ENCODE assay signal across 8 mouse cellular contexts in genomic region chr13:3477997-3478728, GRCm38 (mm10). TPM values are rescaled to one million over a fixed set of nuclear protein-coding genes. Genes with fewer than 3 reads are reported as not detected.
DNase-seq lines count a peak whose midpoint lies in the region; ATAC-seq and TF ChIP-seq lines count a peak whose summit lies in the region.

No protein-coding gene starts in this region.

- intact Hi-C loops in heart, postnatal 36 days (cut with DNase I), result no loop called here

- H3K9me3 ChIP-seq in liver, postnatal 0 days (ENCODE audit: low read length), result no peaks in the 10 kb centered on the region
- no peaks in the 10 kb centered on the region for H3K9me3 ChIP-seq in neural tube, embryonic 15.5 days (replicated peaks)

- no peak overlapping the region for H3K27ac ChIP-seq in liver, postnatal 0 days (ENCODE audit: low read depth)
- H3K27ac ChIP-seq in neural tube, embryonic 15.5 days (replicated peaks), result no peak overlapping the region; the same call in 1 of the 2 replicates

- no peaks in the 10 kb centered on the region for H3K27me3 ChIP-seq in liver, postnatal 0 days (ENCODE audit: insufficient read depth, low read length)
- H3K27me3 ChIP-seq in neural tube, embryonic 15.5 days (replicated peaks), result no peaks in the 10 kb centered on the region

- H3K9ac ChIP-seq in liver, postnatal 0 days (replicated peaks), result peak overlapping the region; percentile 42
- peak overlapping the region; percentile 60 for H3K9ac ChIP-seq in neural tube, embryonic 15.5 days (replicated peaks)

- H3K4me1 ChIP-seq in liver, postnatal 0 days (ENCODE audit: insufficient read depth), result peaks cover 4% of the 10 kb centered on the region
- H3K4me1 ChIP-seq in neural tube, embryonic 15.5 days, result peaks cover 12% of the 10 kb centered on the region

- no peak for TF ChIP-seq EP300 in liver, postnatal 0 days (IDR thresholded peaks at IDR 0.05; ENCODE audit: low read depth)

- H3K4me3 ChIP-seq in liver, postnatal 0 days (ENCODE audit: low read depth, low read length), result peak overlapping the region; percentile 53
- peak overlapping the region; percentile 71 for H3K4me3 ChIP-seq in neural tube, embryonic 15.5 days (replicated peaks)

- H3K4me2 ChIP-seq in liver, postnatal 0 days (ENCODE audit: low read depth, low read length), result peak overlapping the region; percentile 88
- peak overlapping the region; percentile 93 for H3K4me2 ChIP-seq in neural tube, embryonic 15.5 days

- ATAC-seq in liver, postnatal 0 days, result peak; percentile 80
- ATAC-seq in neural tube, embryonic 15.5 days (ENCODE audit: low FRiP score), result peak; percentile 100

- TF ChIP-seq CTCF in liver, postnatal 0 days (IDR thresholded peaks at IDR 0.05; ENCODE audit: low read depth), result no peak

- no peaks in the 10 kb centered on the region for H3K36me3 ChIP-seq in liver, postnatal 0 days (replicated peaks; ENCODE audit: insufficient read depth, low read length)
- H3K36me3 ChIP-seq in neural tube, embryonic 15.5 days, result no peaks in the 10 kb centered on the region

- peak; percentile 6 to 18 for DNase-seq in CD8-positive naive resting alpha-beta T cell, adult 2 months (ENCODE audit: low read depth in 2 of 2, low spot score in 2 of 2)
- peak; percentile 37 for DNase-seq in brain, embryonic 18.5 days (ENCODE audit: low read depth, low spot score)
- peak; percentile 17 for DNase-seq in fibroblast of lung, adult 2 months (ENCODE audit: low read depth)
- peak; percentile 28 to 39 for DNase-seq in heart, postnatal 36 days
- peak; percentile 43 to 56 for DNase-seq in layer of hippocampus, adult 18-20 months (ENCODE audit: low spot score in 2 of 2)
- peak; percentile 66 for DNase-seq in liver, postnatal 0 days
- DNase-seq in testis, postnatal 14 days (ENCODE audit: low spot score), result peak; percentile 63

- 3% methylated on average over 45 of the region's 45 CpGs for whole genome bisulfite sequencing in liver, postnatal 0 days (ENCODE audit: insufficient replicate concordance)
- 2% methylated on average over 37 of the region's 45 CpGs for WGBS in neural tube, embryonic 15.5 days

RNA-seq across cellular contexts. Expression of gene Gdi2, which starts 59.7 kb away (rescaled TPM):
- 100 to 1,000 TPM; 265 to 273 TPM for total RNA-seq in heart, postnatal 36 days (2021)
- 100 to 1,000 TPM; 284 to 300 TPM for total RNA-seq in layer of hippocampus, adult 18-20 months (2021)
- 189 and 191 TPM in 2 replicates for polyA plus RNA-seq in liver, postnatal 0 days (2015; fragmentation: Nextera tagmentation; extraction: Ambion mirVana)
- 408 and 409 TPM in 2 replicates for polyA plus RNA-seq in neural tube, embryonic 15.5 days (2015; fragmentation: Nextera tagmentation; extraction: Ambion mirVana)

Comparison
In these comparisons a context has a peak if more than half of its experiments do, and no peak if none do; other contexts are left out.
1. DNase-seq: peak in every context shown above with its lines; median percentile 66 in liver, postnatal 0 days; 63 in testis, postnatal 14 days; 50 in layer of hippocampus, adult 18-20 months; 37 in brain, embryonic 18.5 days; 34 in heart, postnatal 36 days; 17 in fibroblast of lung, adult 2 months; 12 in CD8-positive naive resting alpha-beta T cell, adult 2 months.